25 mouse cellular contexts compared by ENCODE assay signal in the genomic region with DNA sequence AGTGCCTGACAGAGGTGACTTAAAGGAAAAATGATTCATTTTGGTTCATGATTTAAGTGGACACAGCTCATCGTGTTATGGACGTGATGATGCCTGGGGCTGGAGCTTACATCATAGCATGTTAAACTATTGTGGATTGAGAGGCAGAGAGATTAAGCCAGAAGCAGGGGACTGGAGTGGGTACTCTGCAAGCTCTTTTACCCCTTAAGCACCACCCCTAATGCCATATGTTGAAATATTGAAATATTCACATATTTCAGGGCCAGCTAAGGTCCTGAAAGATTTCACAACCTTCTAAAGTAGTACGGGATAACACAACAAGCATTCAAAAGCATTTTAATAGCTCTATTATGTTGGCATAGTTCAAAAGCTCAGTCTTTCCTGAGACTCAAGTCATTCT.
DNase-seq lines count a peak whose midpoint lies in the region; ATAC-seq and TF ChIP-seq lines count a peak whose summit lies in the region.
"Had no signal": no experiment of that assay in that cellular context is flagged by ENCODE, and none has a peak within 500 bp of the region (broad histone marks: within the 10 kb centered on the region; RNA-seq: fewer than 3 reads in every experiment).

No protein-coding gene starts in this region.

- no peak for TF ChIP-seq POLR2A in lung, adult 2 months (IDR thresholded peaks at IDR 0.05; ENCODE audit: borderline replicate concordance, extremely low read depth, low read depth, low read length)

- no peak overlapping the region for H3K4me2 ChIP-seq in lung, embryonic 16.5 days (ENCODE audit: low read depth, low read length)
- no peak overlapping the region for H3K4me2 ChIP-seq in kidney, embryonic 14.5 days (replicated peaks; ENCODE audit: low read depth, low read length)
- H3K4me2 ChIP-seq: embryonic facial prominence, embryonic 12.5 days; forebrain, embryonic 13.5 days; forebrain, embryonic 15.5 days had no signal

- ATAC-seq in lung, embryonic 16.5 days (ENCODE audit: low read depth), result peak; percentile 59; the same call in 1 of the 2 replicates
- no peak for ATAC-seq in kidney, embryonic 14.5 days (ENCODE audit: low FRiP score, low TSS enrichment)
- ATAC-seq: activated CD4-positive, CD25-positive, alpha-beta regulatory T cell, adult 4 months; CD4-positive, CD25-positive, alpha-beta regulatory T cell, adult 4 months; forebrain, embryonic 13.5 days; forebrain, embryonic 15.5 days; Patski had no signal

- no peak overlapping the region for H3K27ac ChIP-seq in lung, embryonic 16.5 days (ENCODE audit: low read length)
- H3K27ac ChIP-seq in kidney, embryonic 14.5 days (ENCODE audit: low read depth, low read length), result no peak overlapping the region
- H3K27ac ChIP-seq: embryonic facial prominence, embryonic 10.5 days; embryonic facial prominence, embryonic 12.5 days; forebrain, embryonic 13.5 days; forebrain, embryonic 15.5 days had no signal

- H3K4me3 ChIP-seq in lung, embryonic 16.5 days (ENCODE audit: low read length), result no peak overlapping the region
- H3K4me3 ChIP-seq in lung, adult 2 months (replicated peaks; ENCODE audit: extremely low read depth, low read depth, low read length), result no peak overlapping the region
- H3K4me3 ChIP-seq in kidney, embryonic 14.5 days (ENCODE audit: low read length), result no peak overlapping the region
- H3K4me3 ChIP-seq: embryonic facial prominence, embryonic 10.5 days; embryonic facial prominence, embryonic 12.5 days; forebrain, embryonic 13.5 days; forebrain, embryonic 15.5 days had no signal

- no peak for TF ChIP-seq CTCF in lung, adult 2 months (IDR thresholded peaks at IDR 0.05; ENCODE audit: insufficient read depth, low read length)

- WGBS in lung, embryonic 16.5 days, result 43% methylated on average over 3 of the region's 3 CpGs
- WGBS in lung, adult 2 months, result 40% methylated on average over 3 of the region's 3 CpGs
- 74% methylated on average over 3 of the region's 3 CpGs for whole genome bisulfite sequencing in kidney, embryonic 14.5 days

- no peak overlapping the region for H3K9ac ChIP-seq in lung, embryonic 16.5 days (ENCODE audit: low read length)
- no peak overlapping the region for H3K9ac ChIP-seq in kidney, embryonic 14.5 days (ENCODE audit: low read depth, low read length)
- H3K9ac ChIP-seq: embryonic facial prominence, embryonic 12.5 days; forebrain, embryonic 13.5 days; forebrain, embryonic 15.5 days had no signal

- no peaks in the 10 kb centered on the region for H3K9me3 ChIP-seq in lung, embryonic 16.5 days (ENCODE audit: control insufficient read depth, low read length)
- H3K9me3 ChIP-seq in kidney, embryonic 14.5 days (ENCODE audit: control insufficient read depth, low read length), result no peaks in the 10 kb centered on the region
- H3K9me3 ChIP-seq: embryonic facial prominence, embryonic 10.5 days; embryonic facial prominence, embryonic 12.5 days; forebrain, embryonic 13.5 days; forebrain, embryonic 15.5 days had no signal

- no peak for DNase-seq in lung, adult 2 months
- peak; percentile 6 for DNase-seq in lung, postnatal 10 days
- no peak for DNase-seq in lung, postnatal 4 days
- peak; percentile 8 for DNase-seq in lung, postnatal 36 days
- no peak for DNase-seq in adrenal gland, adult (ENCODE audit: inconsistent age in 2 of 2, low spot score in 1 of 2)
- DNase-seq: adrenal gland, adult 8-10 months; adrenal gland, postnatal 14 days; adrenal gland, postnatal 36 days; B cell, adult 2 months; cerebellum, adult 11-12 months; cerebellum, adult 2 months; cerebellum, adult 9-10 months; cerebellum, postnatal 10 days; cerebellum, postnatal 25 days had no signal

- H3K36me3 ChIP-seq in lung, embryonic 16.5 days (ENCODE audit: control insufficient read depth, insufficient read depth, low read length), result no peaks in the 10 kb centered on the region
- H3K36me3 ChIP-seq in kidney, embryonic 14.5 days (ENCODE audit: control insufficient read depth, insufficient read depth, low read length), result no peaks in the 10 kb centered on the region
- H3K36me3 ChIP-seq: embryonic facial prominence, embryonic 10.5 days; embryonic facial prominence, embryonic 12.5 days; forebrain, embryonic 15.5 days; G1E had no signal

- peaks cover 3% of the 10 kb centered on the region for H3K4me1 ChIP-seq in lung, embryonic 16.5 days (replicated peaks; ENCODE audit: control insufficient read depth, insufficient read depth, low read length)
- peaks cover 5% of the 10 kb centered on the region; the same call in 1 of the 2 replicates for H3K4me1 ChIP-seq in lung, adult 2 months (ENCODE audit: control insufficient read depth, insufficient read depth, low read length)
- H3K4me1 ChIP-seq in kidney, embryonic 14.5 days (ENCODE audit: control insufficient read depth, insufficient read depth, low read length), result no peaks in the 10 kb centered on the region
- H3K4me1 ChIP-seq: embryonic facial prominence, embryonic 10.5 days; embryonic facial prominence, embryonic 12.5 days; forebrain, embryonic 13.5 days; forebrain, embryonic 15.5 days had no signal

- no peaks in the 10 kb centered on the region for H3K27me3 ChIP-seq in lung, embryonic 16.5 days (ENCODE audit: control insufficient read depth, insufficient read depth, low read depth, low read length)
- no peaks in the 10 kb centered on the region for H3K27me3 ChIP-seq in kidney, embryonic 14.5 days (ENCODE audit: control insufficient read depth, insufficient read depth, low read length)
- H3K27me3 ChIP-seq: CH12.LX; embryonic facial prominence, embryonic 12.5 days; forebrain, embryonic 13.5 days; forebrain, embryonic 15.5 days; Patski had no signal

Comparison
In these comparisons a context has a peak if more than half of its experiments do, and no peak if none do; other contexts are left out.
1. DNase-seq: peak in lung, postnatal 10 days (single experiment) and lung, postnatal 36 days (single experiment); none in lung, adult 2 months (single experiment), lung, postnatal 4 days (0 of 2) and adrenal gland, adult (0 of 2).